Comparison of ENCODE assay signal across 8 mouse cellular contexts in genomic region chr14:57797991-57798931, GRCm38 (mm10). TPM values are rescaled to one million over a fixed set of nuclear protein-coding genes. Genes with fewer than 3 reads are reported as not detected.
DNase-seq lines count a peak whose midpoint lies in the region; ATAC-seq and TF ChIP-seq lines count a peak whose summit lies in the region.

Gene Sap18, plus strand, starts transcription at chr14:57798180.

- WGBS in forebrain, embryonic 16.5 days: under 1% methylated on average over 91 of the region's 99 CpGs
- WGBS in lung, embryonic 14.5 days: under 1% methylated on average over 98 of the region's 99 CpGs
- WGBS in olfactory bulb, adult 2 months: under 1% methylated on average over 94 of the region's 99 CpGs
- under 1% methylated on average over 98 of the region's 99 CpGs for WGBS in thymus, adult 2 months

- H3K27me3 ChIP-seq in G1E (ENCODE audit: insufficient read depth, low read length): peaks cover 3% of the 10 kb centered on the region; the same call in 1 of the 2 replicates
- H3K27me3 ChIP-seq in forebrain, embryonic 16.5 days (replicated peaks; ENCODE audit: control insufficient read depth, insufficient read depth, low read length): no peaks in the 10 kb centered on the region
- H3K27me3 ChIP-seq in lung, embryonic 14.5 days (ENCODE audit: insufficient read depth, low read length): no peaks in the 10 kb centered on the region
- H3K27me3 ChIP-seq in thymus, adult 2 months (ENCODE audit: control insufficient read depth, insufficient read depth, low read length): no peaks in the 10 kb centered on the region

- ATAC-seq in G1E (ENCODE audit: extremely low read depth, insufficient number of reproducible peaks, low FRiP score, poor library complexity, severe bottlenecking): peak; percentile 98
- peak; percentile 98 for ATAC-seq in forebrain, embryonic 16.5 days
- peak; percentile 98 for ATAC-seq in lung, embryonic 14.5 days (ENCODE audit: insufficient read depth)

- peak within 1 kb of the TSS; percentile 94 for H3K4me3 ChIP-seq in G1E (ENCODE audit: low read depth, low read length)
- peak within 1 kb of the TSS; percentile 77 for H3K4me3 ChIP-seq in forebrain, embryonic 16.5 days (replicated peaks; ENCODE audit: low read length)
- peak within 1 kb of the TSS; percentile 88 for H3K4me3 ChIP-seq in layer of hippocampus, adult 2 months
- peak within 1 kb of the TSS; percentile 77 for H3K4me3 ChIP-seq in lung, embryonic 14.5 days (ENCODE audit: low read depth, low read length)
- peak within 1 kb of the TSS; percentile 98 for H3K4me3 ChIP-seq in olfactory bulb, adult 2 months (ENCODE audit: insufficient read depth, low read depth, low read length)
- H3K4me3 ChIP-seq in thymus, adult 2 months (ENCODE audit: control insufficient read depth, insufficient read depth, low read length): peak within 1 kb of the TSS; percentile 99

- H3K4me2 ChIP-seq in forebrain, embryonic 16.5 days (ENCODE audit: low read length): peak within 1 kb of the TSS; percentile 88
- H3K4me2 ChIP-seq in lung, embryonic 14.5 days: peak within 1 kb of the TSS; percentile 85

- peak within 1 kb of the TSS; percentile 79 for H3K9ac ChIP-seq in forebrain, embryonic 16.5 days (replicated peaks; ENCODE audit: low read depth, low read length)
- peak within 1 kb of the TSS; percentile 88 for H3K9ac ChIP-seq in lung, embryonic 14.5 days

- intact Hi-C loops in heart, postnatal 36 days (cut with DNase I): loop anchor here (1.0 to 2.0 kb wide), 3 partner anchors 29 to 111 kb away; partner anchors contain the start of genes Gm49361, Mrpl57 and Ska3

- peaks cover 26% of the 10 kb centered on the region for H3K4me1 ChIP-seq in G1E (ENCODE audit: insufficient read depth, low read depth, low read length)
- H3K4me1 ChIP-seq in forebrain, embryonic 16.5 days (replicated peaks; ENCODE audit: control insufficient read depth, insufficient read depth, low read length): peaks cover 16% of the 10 kb centered on the region
- peaks cover 3% of the 10 kb centered on the region; the same call in 1 of the 2 replicates for H3K4me1 ChIP-seq in lung, embryonic 14.5 days (ENCODE audit: insufficient read depth)
- H3K4me1 ChIP-seq in olfactory bulb, adult 2 months (ENCODE audit: control insufficient read depth, insufficient read depth, low read length): peaks cover 6% of the 10 kb centered on the region
- H3K4me1 ChIP-seq in thymus, adult 2 months (replicated peaks; ENCODE audit: control insufficient read depth, insufficient read depth, low read length): peaks cover 4% of the 10 kb centered on the region

- TF ChIP-seq POLR2A in olfactory bulb, adult 2 months (IDR thresholded peaks at IDR 0.05; ENCODE audit: insufficient read depth, low read depth, low read length): peak; percentile 64; the same call in 1 of the 2 replicates
- peak; percentile 82; the same call in 1 of the 2 replicates for TF ChIP-seq POLR2A in thymus, adult 2 months (IDR thresholded peaks at IDR 0.05; ENCODE audit: control insufficient read depth, extremely low read depth, insufficient read depth, low read length, poor library complexity)

- no peak for TF ChIP-seq CTCF in G1E (IDR thresholded peaks at IDR 0.05; ENCODE audit: low read depth, low read length)
- no peak for TF ChIP-seq CTCF in layer of hippocampus, adult 2 months (conservative IDR thresholded peaks at IDR 0.05)
- no peak for TF ChIP-seq CTCF in lung, embryonic 14.5 days (IDR thresholded peaks at IDR 0.05; ENCODE audit: low read depth)
- no peak for TF ChIP-seq CTCF in olfactory bulb, adult 2 months (IDR thresholded peaks at IDR 0.05; ENCODE audit: insufficient read depth, low read depth, low read length)
- TF ChIP-seq CTCF in thymus, adult 2 months (IDR thresholded peaks at IDR 0.05; ENCODE audit: borderline replicate concordance, control insufficient read depth, extremely low read depth, insufficient read depth, low read length, poor library complexity): no peak

- peaks cover 32% of the 10 kb centered on the region for H3K36me3 ChIP-seq in G1E (replicated peaks)
- H3K36me3 ChIP-seq in forebrain, embryonic 16.5 days (ENCODE audit: control insufficient read depth, insufficient read depth): peaks cover 2% of the 10 kb centered on the region; the same call in 1 of the 2 replicates
- H3K36me3 ChIP-seq in lung, embryonic 14.5 days (ENCODE audit: insufficient read depth): peaks cover 32% of the 10 kb centered on the region
- peaks cover 11% of the 10 kb centered on the region for H3K36me3 ChIP-seq in thymus, adult 2 months (ENCODE audit: control insufficient read depth, insufficient read depth, low read length)

- H3K9me3 ChIP-seq in G1E (replicated peaks): no peaks in the 10 kb centered on the region
- H3K9me3 ChIP-seq in forebrain, embryonic 16.5 days (ENCODE audit: control insufficient read depth, low read length): no peaks in the 10 kb centered on the region
- no peaks in the 10 kb centered on the region for H3K9me3 ChIP-seq in lung, embryonic 14.5 days (ENCODE audit: low read depth, low read length)

- DNase-seq in G1E (ENCODE audit: low spot score): peak; percentile 80
- DNase-seq in cerebellum, adult 18-20 months: peak; percentile 96 to 97
- DNase-seq in heart, postnatal 36 days: peak; percentile 95
- DNase-seq in layer of hippocampus, adult 2 months (ENCODE audit: low spot score in 2 of 2): peak; percentile 97 to 98
- peak; percentile 100 for DNase-seq in lung, embryonic 14.5 days
- DNase-seq in thymus, adult 2 months: peak; percentile 97

- H3K27ac ChIP-seq in forebrain, embryonic 16.5 days (ENCODE audit: low read length): peak within 1 kb of the TSS; percentile 70
- H3K27ac ChIP-seq in layer of hippocampus, adult 2 months: peak within 1 kb of the TSS; percentile 93
- H3K27ac ChIP-seq in lung, embryonic 14.5 days (ENCODE audit: low read depth): 0 out of 2 replicates have a peak within 1 kb of the TSS, but pooled peaks have one; percentile 36
- H3K27ac ChIP-seq in olfactory bulb, adult 2 months (ENCODE audit: insufficient read depth, low read depth, low read length): peak within 1 kb of the TSS; percentile 47
- no peak within 1 kb of the TSS for H3K27ac ChIP-seq in thymus, adult 2 months (ENCODE audit: control insufficient read depth, insufficient read depth, low read length)

RNA-seq across cellular contexts. Expression of gene Sap18, which starts in this region (rescaled TPM):
- total RNA-seq in G1E (2014; fragmentation: Nextera tagmentation) (128 and 244 TPM in 2 replicates), G1E (2017) (50.1 and 63.3 TPM in 2 replicates)
- 373 and 415 TPM in 2 replicates for polyA plus RNA-seq in G1E (2012)
- 23.7 and 28.8 TPM in 2 replicates for polyA plus RNA-seq in forebrain, embryonic 16.5 days (2015; fragmentation: Nextera tagmentation; extraction: Ambion mirVana)
- 10 to 100 TPM; 81.8 to 89.4 TPM for total RNA-seq in heart, postnatal 36 days (2021)
- total RNA-seq in layer of hippocampus, adult 2 months (2021): 10 to 100 TPM; 47.7 to 67.6 TPM
- polyA plus RNA-seq in lung, embryonic 14.5 days (2014; fragmentation: Nextera tagmentation; extraction: Ambion mirVana): 20.1 and 28.3 TPM in 2 replicates
- polyA plus RNA-seq in olfactory bulb, adult 2 months (2012; ENCODE audit: insufficient read depth, insufficient read length, low replicate concordance, missing spikeins): not detected in 2 replicates
- polyA plus RNA-seq in thymus, adult 2 months (2012; rRNA removed): 4.9 and 8.6 TPM in 2 replicates

Comparison
In these comparisons a context has a peak if more than half of its experiments do, and no peak if none do; other contexts are left out.
1. RNA of gene Sap18 (polyA plus RNA-seq): 373 to 415 TPM in G1E; 20.1 to 28.3 TPM in lung, embryonic 14.5 days, 23.7 to 28.8 TPM in forebrain, embryonic 16.5 days, 4.9 to 8.6 TPM in thymus, adult 2 months and not detected in olfactory bulb, adult 2 months; every median in the first group is over 10 times any median in the second.
2. Peak in every context shown above with its lines, with median percentiles within 50 percentile points of each other: ATAC-seq, DNase-seq and H3K4me3 ChIP-seq.